Mouse (Mus musculus) left cerebral cortex, postnatal 25 days (tissue): ENCODE results near the gene Abhd16a. TPM values are rescaled to one million over a fixed set of nuclear protein-coding genes. Genes with fewer than 3 reads are reported as not detected.
A peak's percentile ranks its signal among the peaks of the same experiment; 100 is the strongest.

Source experiments
- DNase-seq, 2 experiments: peaks; one replicate each; pipeline ENCODE4 v3.0.0; 2022; ENCODE audit warnings: low spot score in 2 of 2, mixed read lengths in 1 of 2
- intact Hi-C: fragments of 180-260 bp; cut with DNase I; formaldehyde crosslinking; loops from one replicate; pipeline ENCODE4 v1.15.1; 2025
- total RNA-seq, 2 experiments: library from RNA; stranded (reverse); gene quantifications; 2 replicates each; pipeline ENCODE4 v1.2.3; 2021

Abhd16a gene
- total RNA-seq, 2 experiments from 2014 or later = 107 to 109 TPM

- intact Hi-C loops = no loop called here
- DNase-seq = no peak
These were observed 8.4 kb upstream of the Abhd16a start for GRCm38 (mm10) chr17:35080710-35081109.

- intact Hi-C loops = no loop called here
- DNase-seq = no peak
These were observed 6.1 kb upstream of the Abhd16a start for GRCm38 (mm10) chr17:35082841-35083576.

- intact Hi-C loops = no loop called here
- no peak for DNase-seq
These were observed 5.0 kb upstream of the Abhd16a start for GRCm38 (mm10) chr17:35083929-35084497.

GRCm38 (mm10) chr17:35085208-35085865, 3.7 kb upstream of the Abhd16a start, which contains the start of gene Ly6g6f:
Gene Ly6g6f (minus strand): TSS chr17:35085610.
- DNase-seq = no peak
- intact Hi-C loops = no loop called here

- no peak for DNase-seq
- intact Hi-C loops = no loop called here
These were observed 912 bp upstream of the Abhd16a start for GRCm38 (mm10) chr17:35088151-35088550.

GRCm38 (mm10) chr17:35090166-35090932, 1.3 kb downstream of the Abhd16a start:
- intact Hi-C loops = no loop called here
- no peak for DNase-seq

- intact Hi-C loops = no loop called here
- DNase-seq = no peak
These were observed 3.5 kb downstream of the Abhd16a start for GRCm38 (mm10) chr17:35092403-35093198.

- DNase-seq = peak in 1 of 2 experiments; percentile 63
- intact Hi-C loops = no loop called here
These were observed 5.7 kb downstream of the Abhd16a start for GRCm38 (mm10) chr17:35094475-35095365.

GRCm38 (mm10) chr17:35096597-35096996, 7.5 kb downstream of the Abhd16a start:
- intact Hi-C loops = no loop called here
- no peak for DNase-seq

GRCm38 (mm10) chr17:35097164-35097655, 8.1 kb downstream of the Abhd16a start:
- intact Hi-C loops = no loop called here
- DNase-seq = peak; percentile 41 to 82

GRCm38 (mm10) chr17:35100196-35100765, 11.2 kb downstream of the Abhd16a start:
- intact Hi-C loops = no loop called here
- DNase-seq = no peak

- intact Hi-C loops = no loop called here
These were observed 12.1 kb downstream of the Abhd16a start for GRCm38 (mm10) chr17:35101161-35101560.

GRCm38 (mm10) chr17:35102299-35102698, 13.2 kb downstream of the Abhd16a start:
- DNase-seq = no peak
- intact Hi-C loops = no loop called here

More at GRCm38 (mm10) chr17:35101161-35101560, 12.1 kb downstream of the Abhd16a start:
- no peak for DNase-seq

GRCm38 (mm10) chr17:35103221-35103690, 14.2 kb downstream of the Abhd16a start:
- intact Hi-C loops = no loop called here
- no peak for DNase-seq

GRCm38 (mm10) chr17:35104079-35104478, 15.0 kb downstream of the Abhd16a start:
- intact Hi-C loops = no loop called here
- no peak for DNase-seq

GRCm38 (mm10) chr17:35104754-35105153, 15.7 kb downstream of the Abhd16a start:
- DNase-seq = no peak
- intact Hi-C loops = no loop called here

- DNase-seq = peak in 1 of 2 experiments; percentile 40
- intact Hi-C loops = loop anchor here (1.0 kb wide), 1 partner anchor 85 kb away; no protein-coding TSS in a partner anchor
These were observed 16.8 kb downstream of the Abhd16a start for GRCm38 (mm10) chr17:35105740-35106389.
